Mouse (Mus musculus): ENCODE results near the gene Sp8. TPM values are rescaled to one million over a fixed set of nuclear protein-coding genes. Genes with fewer than 3 reads are reported as not detected.

Gene Sp8
- polyA plus RNA-seq, 1 experiment: 0.03 TPM

- TF ChIP-seq CTCF (IDR thresholded peaks at IDR 0.05; ENCODE audit: borderline replicate concordance, control insufficient read depth, extremely low read depth, insufficient read depth, low read length, poor library complexity) (no peak), POLR2A (IDR thresholded peaks at IDR 0.05; ENCODE audit: control insufficient read depth, extremely low read depth, insufficient read depth, low read length, poor library complexity) (no peak)
- Histone ChIP-seq H3K27me3 (ENCODE audit: control insufficient read depth, insufficient read depth, low read length) (peaks cover 7% of the 10 kb centered on the region; the same call in 1 of the 2 replicates), H3K27ac (ENCODE audit: control insufficient read depth, insufficient read depth, low read length) (no peak overlapping the region), H3K4me1 (replicated peaks; ENCODE audit: control insufficient read depth, insufficient read depth, low read length) (0 out of 2 replicates have a peak, but pooled peaks cover 2% of the 10 kb centered on the region), H3K4me3 (ENCODE audit: control insufficient read depth, insufficient read depth, low read length) (no peak overlapping the region), H3K36me3 (ENCODE audit: control insufficient read depth, insufficient read depth, low read length) (no peaks in the 10 kb centered on the region)
- no peak for DNase-seq
- 23% methylated on average over 3 of the region's 3 CpGs for WGBS
These were observed 7.2 kb downstream of the Sp8 start for GRCm38 (mm10) chr12:118853331-118853730.

- WGBS: 6% methylated on average over 10 of the region's 10 CpGs
- Histone ChIP-seq H3K36me3 (ENCODE audit: control insufficient read depth, insufficient read depth, low read length) (no peaks in the 10 kb centered on the region), H3K27me3 (ENCODE audit: control insufficient read depth, insufficient read depth, low read length) (peaks cover 2% of the 10 kb centered on the region; the same call in 1 of the 2 replicates), H3K27ac (ENCODE audit: control insufficient read depth, insufficient read depth, low read length) (no peak overlapping the region), H3K4me3 (ENCODE audit: control insufficient read depth, insufficient read depth, low read length) (no peak overlapping the region), H3K4me1 (replicated peaks; ENCODE audit: control insufficient read depth, insufficient read depth, low read length) (no peaks in the 10 kb centered on the region)
- TF ChIP-seq POLR2A (IDR thresholded peaks at IDR 0.05; ENCODE audit: control insufficient read depth, extremely low read depth, insufficient read depth, low read length, poor library complexity) (no peak), CTCF (IDR thresholded peaks at IDR 0.05; ENCODE audit: borderline replicate concordance, control insufficient read depth, extremely low read depth, insufficient read depth, low read length, poor library complexity) (no peak)
- no peak for DNase-seq
These were observed 8.3 kb downstream of the Sp8 start for GRCm38 (mm10) chr12:118854401-118854800.

- WGBS: 3% methylated on average over 34 of the region's 34 CpGs
- H3K4me1 ChIP-seq (replicated peaks; ENCODE audit: control insufficient read depth, insufficient read depth, low read length): no peaks in the 10 kb centered on the region
- no peak overlapping the region for H3K27ac ChIP-seq (ENCODE audit: control insufficient read depth, insufficient read depth, low read length)
- TF ChIP-seq CTCF (IDR thresholded peaks at IDR 0.05; ENCODE audit: borderline replicate concordance, control insufficient read depth, extremely low read depth, insufficient read depth, low read length, poor library complexity): no peak
- no peak for TF ChIP-seq POLR2A (IDR thresholded peaks at IDR 0.05; ENCODE audit: control insufficient read depth, extremely low read depth, insufficient read depth, low read length, poor library complexity)
- no peaks in the 10 kb centered on the region for H3K36me3 ChIP-seq (ENCODE audit: control insufficient read depth, insufficient read depth, low read length)
- H3K27me3 ChIP-seq (ENCODE audit: control insufficient read depth, insufficient read depth, low read length): peaks cover 2% of the 10 kb centered on the region; the same call in 1 of the 2 replicates
- peak; percentile 37 for DNase-seq
- H3K4me3 ChIP-seq (ENCODE audit: control insufficient read depth, insufficient read depth, low read length): no peak overlapping the region
These were observed 8.8 kb downstream of the Sp8 start for GRCm38 (mm10) chr12:118854831-118855453.

- Histone ChIP-seq H3K27ac (ENCODE audit: control insufficient read depth, insufficient read depth, low read length) (no peak overlapping the region), H3K4me3 (ENCODE audit: control insufficient read depth, insufficient read depth, low read length) (no peak overlapping the region), H3K36me3 (ENCODE audit: control insufficient read depth, insufficient read depth, low read length) (no peaks in the 10 kb centered on the region), H3K4me1 (replicated peaks; ENCODE audit: control insufficient read depth, insufficient read depth, low read length) (no peaks in the 10 kb centered on the region), H3K27me3 (ENCODE audit: control insufficient read depth, insufficient read depth, low read length) (peaks cover 2% of the 10 kb centered on the region; the same call in 1 of the 2 replicates)
- WGBS: 16% methylated on average over 7 of the region's 7 CpGs
- no peak for DNase-seq
- TF ChIP-seq CTCF (IDR thresholded peaks at IDR 0.05; ENCODE audit: borderline replicate concordance, control insufficient read depth, extremely low read depth, insufficient read depth, low read length, poor library complexity) (no peak), POLR2A (IDR thresholded peaks at IDR 0.05; ENCODE audit: control insufficient read depth, extremely low read depth, insufficient read depth, low read length, poor library complexity) (no peak)
These were observed 10.0 kb downstream of the Sp8 start for GRCm38 (mm10) chr12:118856151-118856550.

- Histone ChIP-seq H3K36me3 (ENCODE audit: control insufficient read depth, insufficient read depth, low read length) (no peaks in the 10 kb centered on the region), H3K4me3 (ENCODE audit: control insufficient read depth, insufficient read depth, low read length) (no peak overlapping the region), H3K4me1 (replicated peaks; ENCODE audit: control insufficient read depth, insufficient read depth, low read length) (no peaks in the 10 kb centered on the region), H3K27me3 (ENCODE audit: control insufficient read depth, insufficient read depth, low read length) (no peaks in the 10 kb centered on the region; the same call in 1 of the 2 replicates), H3K27ac (ENCODE audit: control insufficient read depth, insufficient read depth, low read length) (no peak overlapping the region)
- 88% methylated on average over 8 of the region's 8 CpGs for WGBS
- DNase-seq: no peak
- no peak for TF ChIP-seq POLR2A (IDR thresholded peaks at IDR 0.05; ENCODE audit: control insufficient read depth, extremely low read depth, insufficient read depth, low read length, poor library complexity)
- TF ChIP-seq CTCF (IDR thresholded peaks at IDR 0.05; ENCODE audit: borderline replicate concordance, control insufficient read depth, extremely low read depth, insufficient read depth, low read length, poor library complexity): no peak
These were observed 26.5 kb downstream of the Sp8 start for GRCm38 (mm10) chr12:118872673-118873072.

- no peaks in the 10 kb centered on the region for H3K4me1 ChIP-seq (replicated peaks; ENCODE audit: control insufficient read depth, insufficient read depth, low read length)
- H3K27me3 ChIP-seq (ENCODE audit: control insufficient read depth, insufficient read depth, low read length): no peaks in the 10 kb centered on the region
- no peak for TF ChIP-seq CTCF (IDR thresholded peaks at IDR 0.05; ENCODE audit: borderline replicate concordance, control insufficient read depth, extremely low read depth, insufficient read depth, low read length, poor library complexity)
- TF ChIP-seq POLR2A (IDR thresholded peaks at IDR 0.05; ENCODE audit: control insufficient read depth, extremely low read depth, insufficient read depth, low read length, poor library complexity): no peak
- no peak overlapping the region for H3K27ac ChIP-seq (ENCODE audit: control insufficient read depth, insufficient read depth, low read length)
- H3K36me3 ChIP-seq (ENCODE audit: control insufficient read depth, insufficient read depth, low read length): no peaks in the 10 kb centered on the region
- no peak overlapping the region for H3K4me3 ChIP-seq (ENCODE audit: control insufficient read depth, insufficient read depth, low read length)
- DNase-seq: no peak
These were observed 36.7 kb downstream of the Sp8 start for GRCm38 (mm10) chr12:118882790-118883189.

Measured in thymus, adult 2 months (tissue).